Mouse (Mus musculus) limb, embryonic 14.5 days (tissue): ENCODE results near the gene Cep95. TPM values are rescaled to one million over a fixed set of nuclear protein-coding genes. Genes with fewer than 3 reads are reported as not detected.
A peak's percentile ranks its signal among the peaks of the same experiment; 100 is the strongest.

Source experiments
- ATAC-seq: fragments of 200-750 bp; cut with Nextera tagmentation; 2 replicates; pipeline ENCODE4 v1.8.0; 2017; ENCODE audit warnings: low read depth, moderate number of reproducible peaks, moderate TSS enrichment; ENCODE audit not compliant: low FRiP score
- DNase-seq: peaks from one replicate; pipeline ENCODE4 v3.0.0-alpha.2; 2015; ENCODE audit warnings: low spot score
- H3K27ac ChIP-seq: fragments of 300-500 bp; sonication (generic); replicated peaks from 2 replicates; pipeline ENCODE4 v1.5.1; 2014; ENCODE audit warnings: low read depth, mild to moderate bottlenecking, low read length, moderate library complexity, mixed read lengths
- H3K27me3 ChIP-seq: fragments of 300-500 bp; sonication (generic); 2 replicates; pipeline ENCODE4 v1.6.1; 2014; ENCODE audit warnings: low read length, mixed read lengths; ENCODE audit not compliant: control insufficient read depth, insufficient read depth
- H3K36me3 ChIP-seq: fragments of 300-500 bp; sonication (generic); 2 replicates; pipeline ENCODE4 v1.6.1; 2014; ENCODE audit warnings: mild to moderate bottlenecking, low read length, moderate library complexity, mixed read lengths; ENCODE audit not compliant: control insufficient read depth, insufficient read depth
- H3K4me1 ChIP-seq: fragments of 300-500 bp; sonication (generic); 2 replicates; pipeline ENCODE4 v1.6.1; 2014; ENCODE audit warnings: antibody characterized with exemption, low read length, mixed read lengths; ENCODE audit not compliant: control insufficient read depth, insufficient read depth
- H3K4me2 ChIP-seq: fragments of 300-500 bp; sonication (generic); replicated peaks from 2 replicates; pipeline ENCODE4 v1.6.1; 2014; ENCODE audit warnings: low read depth, mild to moderate bottlenecking, low read length, moderate library complexity; ENCODE audit not compliant: severe bottlenecking
- H3K4me3 ChIP-seq: fragments of 300-500 bp; sonication (generic); replicated peaks from 2 replicates; pipeline ENCODE4 v1.5.1; 2014; ENCODE audit warnings: low read length
- H3K9ac ChIP-seq: fragments of 300-500 bp; sonication (generic); 2 replicates; pipeline ENCODE4 v1.6.1; 2014; ENCODE audit warnings: mild to moderate bottlenecking, low read depth, low read length, moderate library complexity; ENCODE audit not compliant: severe bottlenecking
- H3K9me3 ChIP-seq: fragments of 300-500 bp; sonication (generic); 2 replicates; pipeline ENCODE4 v1.6.1; 2016; ENCODE audit warnings: low read length; ENCODE audit not compliant: control insufficient read depth
- POLR2A ChIP-seq: fragments of 200-500 bp; IDR thresholded peaks from 2 replicates; pipeline ENCODE4 v1.8.0; 2012; ENCODE audit warnings: inconsistent platforms, mild to moderate bottlenecking, moderate library complexity, borderline replicate concordance; ENCODE audit not compliant: insufficient read depth, insufficient read length; ENCODE audit errors: extremely low read depth
- WGBS: fragments of 180-500 bp; shearing (Covaris S2); extraction: QIAGEN DNeasy Blood & Tissue Kit; methylation state at CpG from one replicate; pipeline ENCODE4 v1.1.7; 2014; 5-methylcytosine and 5-hydroxymethylcytosine counted together
- polyA plus RNA-seq, 2 experiments: library from polyadenylated mRNA; depleted of rRNA in 1 of 2; stranded (reverse) in 1 of 2; unstranded in 1 of 2; fragments of >200 nt; fragmentation: Nextera tagmentation in 1 of 2; extraction: Ambion mirVana in 1 of 2; gene quantifications; 2 replicates each; pipeline versions ENCODE4 v1.2.1 to v1.2.3; 2012 to 2014

The Cep95 gene
- polyA plus RNA-seq, 2 experiments: 16.1 to 32.6 TPM

GRCm38 (mm10) chr11:106817156-106817555, 28.1 kb downstream of the Cep95 start:
- Histone ChIP-seq H3K4me1 (peaks cover 12% of the 10 kb centered on the region), H3K9me3 (no peaks in the 10 kb centered on the region), H3K27ac (no peak overlapping the region), H3K36me3 (peaks cover 92% of the 10 kb centered on the region), H3K4me3 (no peak overlapping the region), H3K9ac (no peak overlapping the region), H3K4me2 (no peak overlapping the region), H3K27me3 (no peaks in the 10 kb centered on the region)
- DNase-seq (no peak), ATAC-seq (no peak)
- no peak for TF ChIP-seq POLR2A
- WGBS: 77% methylated on average over 3 of the region's 3 CpGs

- Histone ChIP-seq H3K27me3 (no peaks in the 10 kb centered on the region), H3K27ac (no peak overlapping the region), H3K4me2 (no peak overlapping the region), H3K4me3 (no peak overlapping the region), H3K9me3 (no peaks in the 10 kb centered on the region), H3K36me3 (peaks cover 92% of the 10 kb centered on the region), H3K4me1 (peaks cover 12% of the 10 kb centered on the region), H3K9ac (no peak overlapping the region)
- ATAC-seq: no peak
- no peak for TF ChIP-seq POLR2A
- DNase-seq: no peak
- WGBS: 85% methylated on average over 6 of the region's 6 CpGs
Measured at GRCm38 (mm10) chr11:106817808-106818207, 28.8 kb downstream of the Cep95 start.

GRCm38 (mm10) chr11:106818341-106818740, 29.3 kb downstream of the Cep95 start:
- Histone ChIP-seq H3K4me3 (no peak overlapping the region), H3K9ac (no peak overlapping the region), H3K27me3 (no peaks in the 10 kb centered on the region), H3K36me3 (peaks cover 91% of the 10 kb centered on the region), H3K27ac (no peak overlapping the region), H3K4me1 (peaks cover 12% of the 10 kb centered on the region), H3K9me3 (no peaks in the 10 kb centered on the region), H3K4me2 (no peak overlapping the region)
- 24% methylated on average over 9 of the region's 9 CpGs for WGBS
- ATAC-seq (peak; percentile 53; the same call in 1 of the 2 replicates), DNase-seq (peak; percentile 66)
- no peak for TF ChIP-seq POLR2A

- H3K27ac ChIP-seq: no peak overlapping the region
- H3K9me3 ChIP-seq: no peaks in the 10 kb centered on the region
- peaks cover 12% of the 10 kb centered on the region for H3K4me1 ChIP-seq
- DNase-seq: no peak
- H3K27me3 ChIP-seq: no peaks in the 10 kb centered on the region
- no peak for TF ChIP-seq POLR2A
- ATAC-seq: no peak
- H3K9ac ChIP-seq: no peak overlapping the region
- H3K36me3 ChIP-seq: peaks cover 89% of the 10 kb centered on the region
- H3K4me3 ChIP-seq: no peak overlapping the region
- no peak overlapping the region for H3K4me2 ChIP-seq
- 91% methylated on average over 9 of the region's 9 CpGs for WGBS
Measured at GRCm38 (mm10) chr11:106819595-106819994, 30.5 kb downstream of the Cep95 start.

GRCm38 (mm10) chr11:106820252-106820651, 31.2 kb downstream of the Cep95 start:
- DNase-seq (no peak), ATAC-seq (no peak)
- 74% methylated on average over 6 of the region's 6 CpGs for WGBS
- Histone ChIP-seq H3K9ac (no peak overlapping the region), H3K27ac (no peak overlapping the region), H3K9me3 (no peaks in the 10 kb centered on the region), H3K36me3 (peaks cover 87% of the 10 kb centered on the region), H3K4me2 (no peak overlapping the region), H3K4me1 (peaks cover 12% of the 10 kb centered on the region), H3K4me3 (no peak overlapping the region), H3K27me3 (no peaks in the 10 kb centered on the region)
- TF ChIP-seq POLR2A: no peak

GRCm38 (mm10) chr11:106820972-106821371, 31.9 kb downstream of the Cep95 start:
- H3K36me3 ChIP-seq: peaks cover 85% of the 10 kb centered on the region

More at GRCm38 (mm10) chr11:106820972-106821371, 31.9 kb downstream of the Cep95 start:
- no peaks in the 10 kb centered on the region for H3K9me3 ChIP-seq
- no peak overlapping the region for H3K4me3 ChIP-seq
- peaks cover 12% of the 10 kb centered on the region for H3K4me1 ChIP-seq
- no peak overlapping the region for H3K4me2 ChIP-seq
- H3K9ac ChIP-seq: no peak overlapping the region
- no peak for TF ChIP-seq POLR2A
- ATAC-seq (no peak), DNase-seq (no peak)
- no peaks in the 10 kb centered on the region for H3K27me3 ChIP-seq
- WGBS: 46% methylated on average over 4 of the region's 4 CpGs
- no peak overlapping the region for H3K27ac ChIP-seq
